Mouse (Mus musculus): ENCODE measurements around the gene Csrnp3. TPM values are rescaled to one million over a fixed set of nuclear protein-coding genes. Genes with fewer than 3 reads are reported as not detected.

Csrnp3 gene
- polyA plus RNA-seq, 1 experiment from 2014 or later = 0.42 TPM

- H3K9me3 ChIP-seq (ENCODE audit: control insufficient read depth, low read length) = no peaks in the 10 kb centered on the region
- no peaks in the 10 kb centered on the region for H3K36me3 ChIP-seq (ENCODE audit: control insufficient read depth, insufficient read depth, low read length)
- no peaks in the 10 kb centered on the region for H3K4me1 ChIP-seq (replicated peaks; ENCODE audit: control insufficient read depth, insufficient read depth)
- no peak for TF ChIP-seq EP300 (optimal IDR thresholded peaks at IDR 0.05)
- no peak for TF ChIP-seq CTCF (IDR thresholded peaks at IDR 0.05; ENCODE audit: low read depth)
- H3K4me3 ChIP-seq (ENCODE audit: low read depth, low read length) = no peak overlapping the region
- no peak overlapping the region for H3K4me2 ChIP-seq (replicated peaks; ENCODE audit: low read depth)
- H3K27me3 ChIP-seq (ENCODE audit: control insufficient read depth, insufficient read depth, low read length) = no peaks in the 10 kb centered on the region
- 73% methylated on average over 4 of the region's 4 CpGs for WGBS
- no peak for DNase-seq (ENCODE audit: low spot score)
- ATAC-seq (ENCODE audit: low FRiP score, low TSS enrichment) = no peak
- H3K9ac ChIP-seq (ENCODE audit: low read length) = no peak overlapping the region
- no peak overlapping the region for H3K27ac ChIP-seq (replicated peaks)
Measured at GRCm38 (mm10) chr2:65963420-65963819, 117.9 kb downstream of the Csrnp3 start.

DNA sequence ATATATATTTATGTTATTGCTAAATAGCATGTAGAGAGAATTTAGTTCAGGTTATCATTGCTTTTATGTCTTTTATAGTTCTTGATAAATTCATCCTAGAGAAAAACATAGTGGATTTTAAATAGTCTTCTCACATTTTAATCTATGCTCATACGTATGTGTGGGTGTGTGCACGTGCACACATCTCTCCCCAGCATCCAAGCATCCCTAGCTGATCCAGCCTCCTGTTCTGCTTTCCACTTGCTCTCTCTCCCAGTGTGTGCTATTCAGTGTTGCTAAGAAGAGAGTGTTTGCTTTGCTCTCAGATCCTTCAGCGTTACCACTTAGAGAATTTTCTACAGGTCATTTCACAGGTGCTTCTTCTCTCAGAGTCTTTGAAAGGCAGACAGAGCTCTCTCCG lies 123.2 kb downstream of the Csrnp3 start:
- Histone ChIP-seq H3K36me3 (ENCODE audit: control insufficient read depth, insufficient read depth, low read length) (no peaks in the 10 kb centered on the region), H3K27ac (replicated peaks) (no peak overlapping the region), H3K4me3 (ENCODE audit: low read depth, low read length) (no peak overlapping the region), H3K4me1 (replicated peaks; ENCODE audit: control insufficient read depth, insufficient read depth) (no peaks in the 10 kb centered on the region), H3K9ac (ENCODE audit: low read length) (no peak overlapping the region), H3K9me3 (ENCODE audit: control insufficient read depth, low read length) (no peaks in the 10 kb centered on the region), H3K4me2 (replicated peaks; ENCODE audit: low read depth) (no peak overlapping the region), H3K27me3 (ENCODE audit: control insufficient read depth, insufficient read depth, low read length) (no peaks in the 10 kb centered on the region)
- no peak for ATAC-seq (ENCODE audit: low FRiP score, low TSS enrichment)
- WGBS = 43% methylated on average over 4 of the region's 4 CpGs
- TF ChIP-seq CTCF (IDR thresholded peaks at IDR 0.05; ENCODE audit: low read depth) (no peak), EP300 (optimal IDR thresholded peaks at IDR 0.05) (no peak)
- DNase-seq (ENCODE audit: low spot score) = no peak

- Histone ChIP-seq H3K36me3 (ENCODE audit: control insufficient read depth, insufficient read depth, low read length) (no peaks in the 10 kb centered on the region), H3K27ac (replicated peaks) (no peak overlapping the region), H3K4me1 (replicated peaks; ENCODE audit: control insufficient read depth, insufficient read depth) (no peaks in the 10 kb centered on the region), H3K9me3 (ENCODE audit: control insufficient read depth, low read length) (no peaks in the 10 kb centered on the region), H3K9ac (ENCODE audit: low read length) (no peak overlapping the region), H3K4me2 (replicated peaks; ENCODE audit: low read depth) (no peak overlapping the region), H3K27me3 (ENCODE audit: control insufficient read depth, insufficient read depth, low read length) (no peaks in the 10 kb centered on the region), H3K4me3 (ENCODE audit: low read depth, low read length) (no peak overlapping the region)
- WGBS = 86% methylated on average over 4 of the region's 4 CpGs
- no peak for DNase-seq (ENCODE audit: low spot score)
- no peak for ATAC-seq (ENCODE audit: low FRiP score, low TSS enrichment)
- TF ChIP-seq CTCF (IDR thresholded peaks at IDR 0.05; ENCODE audit: low read depth) (no peak), EP300 (optimal IDR thresholded peaks at IDR 0.05) (no peak)
Measured at GRCm38 (mm10) chr2:65973907-65974306, 128.3 kb downstream of the Csrnp3 start.

DNA sequence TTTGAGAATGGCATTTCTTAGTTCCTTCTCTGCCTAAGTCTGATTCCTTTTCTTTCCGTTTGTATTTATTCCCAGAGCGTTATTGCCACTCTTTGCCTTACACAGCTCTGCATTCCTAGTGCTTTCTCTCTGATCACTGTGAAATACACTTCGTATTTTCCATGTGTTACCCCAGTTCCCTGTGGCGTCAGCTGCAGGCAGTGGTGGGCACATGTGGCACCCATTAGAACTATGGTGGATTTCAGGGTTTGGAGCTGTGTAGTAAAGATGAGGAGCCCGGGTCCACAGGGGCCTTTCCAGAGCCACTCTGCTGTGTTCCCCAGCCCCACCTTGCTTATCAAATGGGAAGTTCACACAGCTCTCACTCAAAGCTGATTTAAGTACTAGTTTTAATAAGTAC lies 129.8 kb downstream of the Csrnp3 start:
- 83% methylated on average over 5 of the region's 5 CpGs for WGBS
- Histone ChIP-seq H3K9me3 (ENCODE audit: control insufficient read depth, low read length) (no peaks in the 10 kb centered on the region), H3K36me3 (ENCODE audit: control insufficient read depth, insufficient read depth, low read length) (no peaks in the 10 kb centered on the region), H3K27me3 (ENCODE audit: control insufficient read depth, insufficient read depth, low read length) (no peaks in the 10 kb centered on the region), H3K27ac (replicated peaks) (no peak overlapping the region), H3K4me1 (replicated peaks; ENCODE audit: control insufficient read depth, insufficient read depth) (no peaks in the 10 kb centered on the region), H3K9ac (ENCODE audit: low read length) (no peak overlapping the region), H3K4me2 (replicated peaks; ENCODE audit: low read depth) (no peak overlapping the region), H3K4me3 (ENCODE audit: low read depth, low read length) (no peak overlapping the region)
- TF ChIP-seq EP300 (optimal IDR thresholded peaks at IDR 0.05) (no peak), CTCF (IDR thresholded peaks at IDR 0.05; ENCODE audit: low read depth) (no peak)
- DNase-seq (ENCODE audit: low spot score) = no peak
- no peak for ATAC-seq (ENCODE audit: low FRiP score, low TSS enrichment)

- ATAC-seq (ENCODE audit: low FRiP score, low TSS enrichment) (no peak), DNase-seq (ENCODE audit: low spot score) (no peak)
- 64% methylated on average over 17 of the region's 17 CpGs for WGBS
- TF ChIP-seq EP300 (optimal IDR thresholded peaks at IDR 0.05) = no peak
- TF ChIP-seq CTCF (IDR thresholded peaks at IDR 0.05; ENCODE audit: low read depth) = no peak
- Histone ChIP-seq H3K9ac (ENCODE audit: low read length) (no peak overlapping the region), H3K4me2 (replicated peaks; ENCODE audit: low read depth) (no peak overlapping the region), H3K9me3 (ENCODE audit: control insufficient read depth, low read length) (no peaks in the 10 kb centered on the region), H3K27ac (replicated peaks) (no peak overlapping the region), H3K4me1 (replicated peaks; ENCODE audit: control insufficient read depth, insufficient read depth) (no peaks in the 10 kb centered on the region), H3K4me3 (ENCODE audit: low read depth, low read length) (no peak overlapping the region), H3K36me3 (ENCODE audit: control insufficient read depth, insufficient read depth, low read length) (no peaks in the 10 kb centered on the region), H3K27me3 (ENCODE audit: control insufficient read depth, insufficient read depth, low read length) (no peaks in the 10 kb centered on the region)
Measured at GRCm38 (mm10) chr2:65979338-65980053, 133.9 kb downstream of the Csrnp3 start.

- TF ChIP-seq EP300 (optimal IDR thresholded peaks at IDR 0.05) = no peak
- TF ChIP-seq CTCF (IDR thresholded peaks at IDR 0.05; ENCODE audit: low read depth) = no peak
- no peak for ATAC-seq (ENCODE audit: low FRiP score, low TSS enrichment)
- 82% methylated on average over 6 of the region's 6 CpGs for WGBS
Measured at GRCm38 (mm10) chr2:65981470-65981869, 135.9 kb downstream of the Csrnp3 start.

More at GRCm38 (mm10) chr2:65981470-65981869, 135.9 kb downstream of the Csrnp3 start:
- Histone ChIP-seq H3K27me3 (ENCODE audit: control insufficient read depth, insufficient read depth, low read length) (no peaks in the 10 kb centered on the region), H3K4me1 (replicated peaks; ENCODE audit: control insufficient read depth, insufficient read depth) (no peaks in the 10 kb centered on the region), H3K27ac (replicated peaks) (no peak overlapping the region), H3K4me3 (ENCODE audit: low read depth, low read length) (no peak overlapping the region), H3K36me3 (ENCODE audit: control insufficient read depth, insufficient read depth, low read length) (no peaks in the 10 kb centered on the region), H3K4me2 (replicated peaks; ENCODE audit: low read depth) (no peak overlapping the region), H3K9me3 (ENCODE audit: control insufficient read depth, low read length) (no peaks in the 10 kb centered on the region), H3K9ac (ENCODE audit: low read length) (no peak overlapping the region)
- DNase-seq (ENCODE audit: low spot score) = no peak

All from stomach, postnatal 0 days (tissue).